ENCODE assay signal across 14 mouse cellular contexts in genomic region chr4:131014301-131015081, GRCm38 (mm10).
DNase-seq lines count a peak whose midpoint lies in the region; ATAC-seq and TF ChIP-seq lines count a peak whose summit lies in the region.
"Had no signal": no experiment of that assay in that cellular context is flagged by ENCODE, and none has a peak within 500 bp of the region (broad histone marks: within the 10 kb centered on the region; RNA-seq: fewer than 3 reads in every experiment).

No protein-coding gene starts in this region.

- 30% methylated on average over 15 of the region's 15 CpGs for WGBS in embryonic facial prominence, embryonic 12.5 days
- 63% methylated on average over 15 of the region's 15 CpGs for WGBS in hindbrain, embryonic 10.5 days
- 22% methylated on average over 15 of the region's 15 CpGs for WGBS in limb, embryonic 13.5 days
- WGBS in intestine, postnatal 0 days, result 69% methylated on average over 15 of the region's 15 CpGs

- H3K9ac ChIP-seq in embryonic facial prominence, embryonic 12.5 days, result no peak overlapping the region
- H3K9ac ChIP-seq in limb, embryonic 13.5 days, result no peak overlapping the region
- H3K9ac ChIP-seq in intestine, postnatal 0 days (ENCODE audit: low read depth, low read length), result no peak overlapping the region
- H3K9ac ChIP-seq: liver, embryonic 14.5 days had no signal

- no peaks in the 10 kb centered on the region for H3K9me3 ChIP-seq in embryonic facial prominence, embryonic 12.5 days
- 0 out of 2 replicates have a peak, but pooled peaks cover 4% of the 10 kb centered on the region for H3K9me3 ChIP-seq in hindbrain, embryonic 10.5 days
- no peaks in the 10 kb centered on the region for H3K9me3 ChIP-seq in limb, embryonic 13.5 days
- no peaks in the 10 kb centered on the region for H3K9me3 ChIP-seq in intestine, postnatal 0 days (ENCODE audit: control insufficient read depth)
- H3K9me3 ChIP-seq: heart, embryonic 10.5 days had no signal

- no peak for TF ChIP-seq CTCF in intestine, postnatal 0 days (IDR thresholded peaks at IDR 0.05; ENCODE audit: low read depth)

- no peak overlapping the region for H3K4me2 ChIP-seq in embryonic facial prominence, embryonic 12.5 days (replicated peaks)
- H3K4me2 ChIP-seq in limb, embryonic 13.5 days (replicated peaks), result 0 out of 2 replicates have a peak overlapping the region, but pooled peaks have one; percentile 4
- H3K4me2 ChIP-seq in intestine, postnatal 0 days (replicated peaks; ENCODE audit: low read depth), result no peak overlapping the region

- no peak for ATAC-seq in embryonic facial prominence, embryonic 12.5 days (ENCODE audit: insufficient number of reproducible peaks, insufficient read depth, low FRiP score, low TSS enrichment)
- ATAC-seq in limb, embryonic 13.5 days (ENCODE audit: low FRiP score, low read depth), result no peak
- no peak for ATAC-seq in frontal cortex, adult (ENCODE audit: low TSS enrichment)
- no peak for ATAC-seq in megakaryocyte progenitor cell, adult 5-6 weeks (replicated peaks; ENCODE audit: poor library complexity)
- no peak for ATAC-seq in intestine, postnatal 0 days

- peak; percentile 56 for DNase-seq in Muller cell, postnatal 12 days (ENCODE audit: inconsistent ontology term)
- DNase-seq in hindbrain, embryonic 10.5 days (ENCODE audit: low spot score), result no peak
- no peak for DNase-seq in urinary bladder, postnatal 14 days (ENCODE audit: low spot score)
- DNase-seq: adrenal gland, adult 2 months; kidney, postnatal 36 days; lung, postnatal 4 days; thymus, postnatal 4 days had no signal

- H3K27me3 ChIP-seq in embryonic facial prominence, embryonic 12.5 days, result no peaks in the 10 kb centered on the region
- no peaks in the 10 kb centered on the region; the same call in 1 of the 2 replicates for H3K27me3 ChIP-seq in hindbrain, embryonic 10.5 days (ENCODE audit: insufficient read depth, poor library complexity, severe bottlenecking)
- H3K27me3 ChIP-seq in limb, embryonic 13.5 days, result no peaks in the 10 kb centered on the region
- no peaks in the 10 kb centered on the region for H3K27me3 ChIP-seq in intestine, postnatal 0 days (replicated peaks; ENCODE audit: control insufficient read depth, insufficient read depth, low read length)

- H3K4me3 ChIP-seq in embryonic facial prominence, embryonic 12.5 days, result no peak overlapping the region
- H3K4me3 ChIP-seq in hindbrain, embryonic 10.5 days, result no peak overlapping the region
- H3K4me3 ChIP-seq in limb, embryonic 13.5 days, result no peak overlapping the region
- H3K4me3 ChIP-seq in intestine, postnatal 0 days (ENCODE audit: low read depth, low read length), result no peak overlapping the region
- H3K4me3 ChIP-seq: heart, embryonic 10.5 days had no signal

- H3K36me3 ChIP-seq in embryonic facial prominence, embryonic 12.5 days, result no peaks in the 10 kb centered on the region
- no peaks in the 10 kb centered on the region for H3K36me3 ChIP-seq in hindbrain, embryonic 10.5 days
- H3K36me3 ChIP-seq in limb, embryonic 13.5 days, result no peaks in the 10 kb centered on the region
- H3K36me3 ChIP-seq in intestine, postnatal 0 days (ENCODE audit: control insufficient read depth, insufficient read depth), result no peaks in the 10 kb centered on the region
- H3K36me3 ChIP-seq: heart, embryonic 10.5 days had no signal

- 0 out of 2 replicates have a peak overlapping the region, but pooled peaks have one; percentile 36 for H3K27ac ChIP-seq in embryonic facial prominence, embryonic 12.5 days
- H3K27ac ChIP-seq in hindbrain, embryonic 10.5 days, result peak overlapping the region; percentile 74; the same call in 1 of the 2 replicates
- H3K27ac ChIP-seq in limb, embryonic 13.5 days, result no peak overlapping the region
- H3K27ac ChIP-seq in intestine, postnatal 0 days (ENCODE audit: low read depth, low read length), result no peak overlapping the region
- H3K27ac ChIP-seq: heart, embryonic 10.5 days; liver, embryonic 14.5 days had no signal

- peaks cover 11% of the 10 kb centered on the region; the same call in 1 of the 2 replicates for H3K4me1 ChIP-seq in embryonic facial prominence, embryonic 12.5 days
- peaks cover 21% of the 10 kb centered on the region for H3K4me1 ChIP-seq in hindbrain, embryonic 10.5 days (replicated peaks)
- H3K4me1 ChIP-seq in limb, embryonic 13.5 days, result peaks cover 26% of the 10 kb centered on the region
- no peaks in the 10 kb centered on the region for H3K4me1 ChIP-seq in intestine, postnatal 0 days (replicated peaks; ENCODE audit: control insufficient read depth, insufficient read depth, low read length)
- H3K4me1 ChIP-seq: heart, embryonic 10.5 days had no signal

Comparison
In these comparisons a context has a peak if more than half of its experiments do, and no peak if none do; other contexts are left out.
1. H3K27ac ChIP-seq: peak in embryonic facial prominence, embryonic 12.5 days (single experiment) and hindbrain, embryonic 10.5 days (single experiment); none in limb, embryonic 13.5 days (single experiment) and intestine, postnatal 0 days (single experiment).